Mouse (Mus musculus) brain, embryonic 14.5 days (tissue): ENCODE measurements around the gene Fam169b. TPM values are rescaled to one million over a fixed set of nuclear protein-coding genes. Genes with fewer than 3 reads are reported as not detected.
"Not testable (repeated sequence)": the region's sequence is repeated elsewhere in the genome, so short reads cannot be mapped to it uniquely, and the experiment has no call there.

Source experiments
- DNase-seq: peaks from one replicate; pipeline ENCODE4 v3.0.0-alpha.2; 2011; ENCODE audit warnings: low read depth
- CTCF ChIP-seq: fragments of 200-500 bp; IDR thresholded peaks from 2 replicates; pipeline ENCODE4 v1.5.1; 2012; ENCODE audit warnings: inconsistent platforms, mild to moderate bottlenecking, moderate library complexity, borderline replicate concordance; ENCODE audit not compliant: insufficient read depth, insufficient read length; ENCODE audit errors: extremely low read depth
- POLR2A ChIP-seq: fragments of 200-500 bp; IDR thresholded peaks from 2 replicates; pipeline ENCODE4 v1.6.1; 2012; ENCODE audit warnings: mild to moderate bottlenecking, inconsistent platforms, borderline replicate concordance; ENCODE audit not compliant: poor library complexity, insufficient read depth, insufficient read length, severe bottlenecking; ENCODE audit errors: extremely low read depth
- polyA plus RNA-seq: library from polyadenylated mRNA; depleted of rRNA; stranded (reverse); fragments of >200 nt; gene quantifications from 2 replicates; pipeline ENCODE4 v1.2.3, GENCODE M21; 2012

The Fam169b gene
- polyA plus RNA-seq, 1 experiment = 0.10 TPM

DNA sequence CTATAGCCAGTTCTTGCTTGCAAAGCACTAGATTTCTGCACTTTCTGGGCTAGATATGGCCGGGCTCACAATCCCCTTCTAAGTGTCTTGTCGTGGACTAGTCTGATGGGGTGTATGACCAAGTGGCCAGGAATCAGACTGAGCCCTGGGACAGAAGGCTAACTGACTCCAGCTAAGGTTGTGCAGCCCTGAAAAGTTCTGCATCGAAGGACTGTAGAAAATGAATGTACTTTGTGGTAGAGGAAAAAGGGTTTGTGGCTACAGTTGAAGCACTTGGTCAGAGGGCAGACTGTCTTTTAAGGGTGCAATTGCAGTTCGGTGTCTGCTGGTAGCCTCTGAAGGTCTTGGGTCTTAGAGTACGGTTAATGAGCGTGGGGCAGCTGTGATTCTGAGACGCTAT lies 5.8 kb downstream of the Fam169b start:
- DNase-seq = no peak
- TF ChIP-seq POLR2A (no peak), CTCF (no peak)

DNA sequence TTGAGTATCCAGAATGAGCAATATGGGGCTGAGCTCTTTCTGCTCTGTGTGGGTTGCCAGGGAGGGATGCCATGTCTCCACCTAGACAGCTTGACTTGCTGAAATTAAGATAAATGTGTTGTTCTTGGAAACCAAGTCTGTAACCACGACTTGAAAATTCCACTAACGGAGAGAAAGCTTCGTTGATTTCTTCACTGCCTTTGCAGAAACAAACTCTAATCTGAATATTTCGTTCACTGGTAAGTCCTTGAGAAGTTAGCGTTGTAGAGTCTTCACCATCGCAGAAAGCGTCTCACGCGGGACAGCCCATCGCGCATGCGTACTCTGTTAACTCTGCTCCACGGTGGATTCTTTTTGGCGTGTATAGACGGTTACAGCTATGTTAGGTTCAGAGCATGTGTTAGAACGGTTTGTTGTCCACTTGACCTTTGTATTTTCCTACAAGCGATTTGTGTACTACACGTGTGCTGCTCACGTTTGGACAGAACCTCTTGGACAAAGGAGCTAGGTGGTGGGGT lies 6.8 kb downstream of the Fam169b start:
- DNase-seq = no peak
- TF ChIP-seq POLR2A (no peak), CTCF (no peak)

DNA sequence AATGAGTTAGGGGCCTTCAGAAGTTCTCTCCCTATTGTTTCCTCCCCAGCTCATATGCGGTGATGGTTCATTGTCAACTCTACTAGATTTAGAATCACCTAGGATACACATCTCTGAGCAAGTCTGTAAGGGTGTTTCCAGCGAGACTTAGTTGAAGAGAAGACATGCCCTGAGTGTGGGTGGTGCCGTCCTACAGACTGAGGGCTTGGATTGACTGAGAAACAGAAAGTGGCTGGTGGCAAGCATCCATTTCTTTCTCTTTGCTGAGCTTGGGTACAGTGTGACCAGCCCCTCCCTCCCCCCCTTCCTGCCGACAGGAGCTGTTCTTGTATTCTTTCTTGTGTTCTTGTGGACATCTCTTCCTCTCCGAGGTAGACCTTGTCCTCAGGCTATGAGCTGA lies 7.7 kb downstream of the Fam169b start:
- no peak for DNase-seq
- no peak for TF ChIP-seq CTCF
- TF ChIP-seq POLR2A = no peak

DNA sequence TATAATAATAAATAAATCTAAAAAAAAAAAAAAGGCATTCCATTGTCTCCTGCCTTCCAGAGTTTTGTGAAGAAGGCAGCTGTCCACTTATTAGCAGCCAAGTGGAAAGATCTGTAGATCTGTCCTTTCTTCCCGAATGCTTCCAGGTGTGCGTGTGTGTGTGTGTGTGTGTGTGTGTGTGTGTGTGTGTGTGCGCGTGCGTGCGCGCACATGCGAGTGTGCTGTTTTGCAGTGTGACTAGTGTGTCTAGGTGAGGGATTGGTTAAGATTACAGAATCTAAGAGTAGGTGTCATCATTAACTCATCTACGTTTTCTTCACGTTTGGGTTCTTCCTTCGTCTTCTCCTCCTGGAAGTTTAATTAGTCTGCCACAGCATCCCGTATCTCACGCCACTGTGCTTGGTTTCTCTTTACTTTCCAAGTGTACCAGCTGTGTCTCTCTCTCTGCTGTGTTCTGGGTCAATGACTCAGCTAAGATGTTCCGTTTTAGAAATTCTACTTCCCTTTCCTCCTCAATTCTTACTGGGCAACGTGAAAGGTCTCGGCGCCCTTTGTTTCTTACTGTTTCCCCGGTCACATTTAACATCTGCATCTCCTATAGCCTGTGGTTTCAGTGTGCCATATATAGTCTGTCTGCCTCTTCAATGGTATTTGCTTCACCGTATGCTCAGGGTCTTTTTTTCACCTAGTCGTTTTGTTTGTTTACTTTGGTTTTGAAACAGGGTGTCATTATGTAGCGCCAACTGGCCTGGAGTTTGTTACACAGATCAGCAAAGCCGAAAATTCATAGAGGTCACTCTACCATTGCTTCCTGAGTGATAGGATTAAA lies 8.9 kb downstream of the Fam169b start:
- no peak for DNase-seq
- TF ChIP-seq CTCF = no peak
- no peak for TF ChIP-seq POLR2A

DNA sequence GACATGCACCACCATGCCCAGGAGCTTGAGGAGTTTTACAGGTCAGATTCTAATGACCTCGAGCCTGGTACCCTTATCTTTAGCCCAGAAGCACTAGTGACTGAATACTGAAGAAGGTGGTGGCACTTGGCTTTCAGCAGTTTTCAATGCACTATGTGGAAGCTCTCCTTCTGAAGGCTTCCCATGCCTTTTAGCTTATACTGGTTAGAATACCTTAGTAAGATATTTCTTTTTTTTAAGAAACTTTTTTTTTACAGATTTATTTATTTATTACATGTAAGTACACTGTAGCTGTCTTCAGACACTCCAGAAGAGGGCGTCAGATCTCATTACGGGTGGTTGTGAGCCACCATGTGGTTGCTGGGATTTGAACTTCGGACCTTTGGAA lies 9.5 kb downstream of the Fam169b start:
- DNase-seq = not testable (repeated sequence)

DNA sequence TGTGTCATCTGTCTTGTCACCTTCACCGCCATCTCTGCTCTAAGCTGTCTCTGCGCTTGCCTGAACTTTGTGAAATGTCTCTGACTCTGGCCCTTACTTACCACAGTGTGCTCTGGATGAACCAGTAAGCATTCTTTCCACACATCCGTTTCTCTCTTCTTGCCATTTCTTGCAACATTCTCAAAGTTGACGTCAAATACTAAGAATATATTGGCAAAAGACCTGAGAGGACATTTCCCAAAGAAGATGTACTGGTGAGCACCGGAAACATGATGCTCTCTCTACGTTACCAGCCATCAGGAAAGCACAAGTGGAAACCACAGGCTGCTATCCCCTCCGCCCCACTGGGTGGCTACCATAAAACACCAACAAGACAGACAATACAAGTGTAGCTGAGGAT lies 10.1 kb downstream of the Fam169b start:
- TF ChIP-seq POLR2A (no peak), CTCF (no peak)
- DNase-seq = no peak

DNA sequence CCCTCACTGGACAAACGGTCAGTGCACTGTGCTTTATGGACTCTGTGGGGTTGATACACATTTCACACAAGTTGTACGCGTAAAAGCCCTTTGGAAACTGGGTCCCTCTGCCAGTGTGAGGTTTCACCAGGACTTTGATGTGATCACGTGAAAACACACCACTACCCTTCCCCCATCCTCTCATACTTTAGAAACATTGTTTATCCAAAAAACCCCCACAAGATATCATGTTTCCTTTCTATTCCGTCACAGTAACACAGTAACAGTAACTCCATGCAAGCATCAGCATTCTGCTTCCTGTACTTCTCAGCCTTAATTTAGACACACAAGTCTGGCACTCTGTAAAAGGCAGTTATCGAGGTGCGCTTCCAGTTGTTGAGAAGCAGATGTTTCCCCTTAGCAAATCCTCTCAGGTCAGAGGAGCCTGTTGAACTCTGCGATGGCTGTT lies 12.2 kb downstream of the Fam169b start:
- TF ChIP-seq CTCF = no peak
- TF ChIP-seq POLR2A = no peak
- DNase-seq = no peak

DNA sequence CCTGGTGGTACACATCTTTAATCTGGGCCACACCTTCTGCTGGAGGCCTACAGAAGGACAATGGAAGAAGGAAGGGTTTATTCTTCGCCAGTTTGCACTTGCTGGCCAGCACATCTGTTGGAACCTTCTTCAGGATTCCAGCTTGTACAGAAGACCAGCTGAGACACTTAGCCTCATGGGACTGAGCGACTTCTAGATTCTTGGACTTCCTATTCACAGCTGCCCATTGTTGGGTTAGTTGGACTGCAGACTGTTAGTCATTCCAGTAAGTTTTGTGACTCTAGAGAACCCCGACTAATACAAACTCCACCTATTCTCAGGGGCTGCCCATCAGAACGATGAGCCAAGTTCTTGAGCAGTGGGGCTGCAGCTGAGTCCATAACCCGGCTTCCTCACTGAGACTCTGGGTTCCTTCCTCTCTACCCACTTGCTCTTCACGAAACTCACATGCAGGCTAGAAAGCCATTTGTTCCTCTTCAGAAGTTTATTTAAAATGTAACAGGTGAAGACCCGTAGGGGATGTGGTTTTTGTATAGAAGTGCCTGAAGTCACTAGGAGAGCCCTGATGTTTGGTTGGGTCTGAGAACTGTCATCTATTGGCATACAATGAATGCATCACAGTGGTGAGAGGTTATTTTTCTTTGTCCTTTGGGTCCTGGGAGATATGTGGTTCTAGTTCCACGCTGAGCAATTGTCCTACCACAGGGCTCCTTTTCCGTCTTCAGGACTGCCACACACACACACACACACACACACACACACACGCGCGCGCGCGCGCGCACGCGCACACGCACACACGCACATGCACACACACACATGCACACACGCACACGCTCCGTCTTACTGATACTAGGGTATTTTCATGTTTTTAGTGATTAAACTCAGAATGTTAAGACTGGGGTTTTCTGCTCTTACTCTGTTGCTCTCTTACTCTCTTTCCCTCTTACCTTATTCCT lies 13.2 kb downstream of the Fam169b start:
- TF ChIP-seq POLR2A (no peak), CTCF (no peak)
- DNase-seq = no peak

DNA sequence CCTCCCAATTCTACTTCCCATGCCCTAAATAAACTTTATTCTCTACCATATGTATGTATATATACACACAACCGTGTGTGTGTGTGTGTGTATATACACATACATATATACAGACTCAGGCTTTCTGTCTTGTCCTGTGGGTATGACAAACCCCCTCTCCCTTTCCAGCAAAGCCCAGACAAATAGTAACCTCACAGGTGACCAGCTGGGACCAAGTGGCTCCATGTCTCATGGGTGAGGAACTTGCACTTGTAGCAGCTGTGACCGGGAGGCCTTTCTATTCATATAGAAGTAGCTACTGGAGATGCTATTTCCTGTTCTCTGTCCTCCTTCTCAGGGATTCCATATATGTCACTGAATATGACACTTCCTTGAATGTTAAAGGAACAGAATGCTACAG lies 13.9 kb downstream of the Fam169b start:
- TF ChIP-seq POLR2A = no peak
- no peak for TF ChIP-seq CTCF
- no peak for DNase-seq

DNA sequence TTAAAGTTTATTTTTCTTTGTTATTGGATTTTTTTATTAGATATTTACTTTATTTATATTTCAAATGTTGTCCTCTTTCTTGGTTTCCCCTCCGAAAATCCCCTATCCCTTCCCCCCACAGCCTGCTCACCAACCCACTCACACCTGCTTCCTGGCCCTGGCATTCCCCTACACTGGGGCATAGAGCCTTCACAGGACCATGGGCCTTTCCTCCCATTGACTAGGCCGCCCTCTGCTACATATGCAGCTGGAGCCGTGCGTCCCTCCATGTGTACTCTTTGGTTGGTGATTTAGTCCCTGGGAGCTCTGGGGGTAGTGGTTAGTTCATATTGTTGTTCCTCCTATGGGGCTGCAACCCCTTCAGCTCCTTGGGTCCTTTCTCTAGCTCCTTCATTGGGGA lies 14.4 kb downstream of the Fam169b start:
- not testable (repeated sequence) for DNase-seq

DNA sequence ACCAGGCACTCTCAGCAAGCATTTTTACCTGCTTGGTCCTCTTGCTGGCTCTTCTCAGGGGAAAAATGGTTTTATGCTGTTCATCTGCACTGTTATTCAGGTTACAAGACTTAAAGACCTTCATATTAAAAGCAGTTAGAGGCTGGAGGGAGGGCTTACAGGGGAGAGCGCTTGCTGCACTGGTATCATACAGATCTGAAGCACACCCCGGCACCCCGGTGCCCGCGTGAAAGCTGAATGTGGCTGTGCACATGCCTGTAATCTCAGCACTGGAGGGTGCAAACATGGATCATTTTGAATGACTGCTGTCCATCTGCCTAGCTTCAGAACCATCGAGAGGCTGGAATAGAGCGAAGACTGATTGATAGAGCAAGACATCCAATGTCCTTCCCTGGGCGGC lies 15.4 kb downstream of the Fam169b start:
- DNase-seq = no peak

DNA sequence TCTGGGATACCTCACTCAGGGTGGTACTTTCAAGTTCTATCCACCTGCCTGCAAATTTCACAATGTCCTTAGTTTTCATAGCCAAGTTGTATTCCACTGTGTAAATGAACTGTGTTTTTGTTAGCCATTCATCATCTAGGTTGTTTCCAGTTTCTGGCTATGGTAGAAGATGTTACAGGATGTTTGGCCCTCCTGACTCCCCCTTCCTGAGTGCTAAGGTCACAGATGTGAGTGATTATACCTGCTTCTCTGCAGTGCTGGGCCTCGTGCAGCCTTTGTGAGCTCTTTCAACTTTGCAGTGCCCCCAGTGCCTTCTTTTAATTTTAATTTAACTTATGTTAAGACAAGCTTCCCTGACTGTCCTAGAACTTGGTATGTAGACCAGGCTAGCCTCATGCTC lies 18.0 kb downstream of the Fam169b start:
- TF ChIP-seq POLR2A (no peak), CTCF (no peak)
- DNase-seq = no peak

More for the DNA sequence above, 15.4 kb downstream of the Fam169b start:
- no peak for TF ChIP-seq POLR2A
